Mouse (Mus musculus) urinary bladder, postnatal 10 days (tissue): ENCODE data around the gene Ccdc34.

Source experiments
- DNase-seq: peaks from one replicate; pipeline ENCODE4 v3.0.0; 2022; ENCODE audit warnings: low spot score

Gene Ccdc34

GRCm38 (mm10) chr2:110214991-110215684 lies 197.5 kb downstream of the Ccdc34 start:
- no peak for DNase-seq

DNA sequence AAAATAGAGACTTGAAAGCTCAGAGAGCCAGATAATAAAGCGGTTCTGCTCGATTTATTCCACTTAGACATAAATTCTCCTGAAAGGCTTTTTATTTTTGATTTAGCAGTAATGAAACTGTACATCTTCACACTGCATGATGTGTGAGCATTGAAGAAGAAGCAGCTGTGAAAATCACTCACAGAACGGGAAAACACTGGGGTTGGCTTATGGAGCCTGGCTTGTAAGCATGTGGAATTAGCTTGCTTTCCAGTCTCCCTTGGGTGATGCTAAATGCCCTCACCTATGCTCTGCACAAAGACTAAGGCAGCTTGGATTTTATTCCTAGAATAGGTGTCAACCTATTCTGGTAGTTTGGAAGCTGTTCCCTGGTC lies 198.1 kb downstream of the Ccdc34 start:
- no peak for DNase-seq

- no peak for DNase-seq
Measured at GRCm38 (mm10) chr2:110220492-110220891, 202.9 kb downstream of the Ccdc34 start.

DNA sequence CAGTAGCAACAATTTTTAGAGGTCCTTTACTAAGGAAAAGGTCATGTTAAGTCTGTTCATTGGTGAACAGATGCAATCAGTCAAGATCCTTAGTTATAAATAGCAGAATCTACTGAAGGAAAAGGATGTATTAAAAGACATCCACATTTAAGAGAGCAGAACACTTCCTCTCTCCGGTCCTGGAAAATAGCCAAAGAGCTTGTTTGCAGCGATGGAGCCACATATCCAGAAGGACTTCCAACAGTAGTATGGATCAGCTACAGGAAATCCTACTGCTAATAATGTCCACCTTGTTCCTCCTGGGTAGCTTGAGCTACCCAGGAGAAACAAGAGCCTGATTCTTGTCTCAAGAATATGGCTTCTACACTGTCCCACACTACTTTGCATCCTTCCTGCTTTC lies 205.2 kb downstream of the Ccdc34 start:
- no peak for DNase-seq
